8 mouse cellular contexts compared by ENCODE assay signal in the genomic region with DNA sequence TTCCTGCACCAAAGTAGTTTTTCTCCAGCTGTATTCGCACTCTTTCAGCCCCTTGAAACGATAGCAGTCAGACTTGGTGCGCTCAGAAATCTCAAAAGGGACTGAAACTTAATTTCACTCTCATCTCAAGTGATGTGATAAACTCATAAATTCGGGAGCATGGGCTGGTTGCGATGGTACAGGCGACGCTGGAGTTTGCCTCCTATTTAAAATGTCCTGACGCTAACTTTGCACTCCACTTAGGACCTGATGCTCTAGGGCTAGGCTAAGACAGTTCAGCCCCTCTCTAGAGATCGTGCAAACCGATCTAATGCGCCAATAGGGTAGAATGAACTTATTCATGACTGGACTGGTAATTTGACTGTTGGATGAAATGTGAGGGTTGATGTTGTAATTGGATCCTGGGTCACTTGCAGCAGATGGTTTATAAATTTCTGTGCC. TPM values are rescaled to one million over a fixed set of nuclear protein-coding genes. Genes with fewer than 3 reads are reported as not detected.
DNase-seq lines count a peak whose midpoint lies in the region; ATAC-seq and TF ChIP-seq lines count a peak whose summit lies in the region.

No protein-coding gene starts in this region.

- no peak for ATAC-seq in forebrain, embryonic 13.5 days
- ATAC-seq in liver, embryonic 15.5 days (ENCODE audit: insufficient read depth): no peak
- no peak for ATAC-seq in stomach, embryonic 16.5 days (ENCODE audit: insufficient read depth, low FRiP score)

- H3K9ac ChIP-seq in forebrain, embryonic 13.5 days: peak overlapping the region; percentile 99
- peak overlapping the region; percentile 99 for H3K9ac ChIP-seq in liver, embryonic 15.5 days
- H3K9ac ChIP-seq in stomach, embryonic 16.5 days (ENCODE audit: low read length): peak overlapping the region; percentile 100

- WGBS in forebrain, embryonic 13.5 days: 0% methylated on average over 11 of the region's 11 CpGs
- under 1% methylated on average over 11 of the region's 11 CpGs for WGBS in liver, embryonic 15.5 days (ENCODE audit: insufficient replicate concordance)
- WGBS in stomach, embryonic 16.5 days: under 1% methylated on average over 11 of the region's 11 CpGs

- H3K4me3 ChIP-seq in layer of hippocampus, adult 2 months: peak overlapping the region; percentile 75
- peak overlapping the region; percentile 90 for H3K4me3 ChIP-seq in forebrain, embryonic 13.5 days
- H3K4me3 ChIP-seq in liver, embryonic 15.5 days (replicated peaks): peak overlapping the region; percentile 97
- peak overlapping the region; percentile 89 for H3K4me3 ChIP-seq in stomach, embryonic 16.5 days (replicated peaks; ENCODE audit: low read length)

- no peak for TF ChIP-seq CTCF in layer of hippocampus, adult 2 months (conservative IDR thresholded peaks at IDR 0.05)

- H3K4me2 ChIP-seq in forebrain, embryonic 13.5 days: peak overlapping the region; percentile 89
- peak overlapping the region; percentile 99 for H3K4me2 ChIP-seq in liver, embryonic 15.5 days
- peak overlapping the region; percentile 61 for H3K4me2 ChIP-seq in stomach, embryonic 16.5 days (ENCODE audit: low read depth, low read length)

- H3K27me3 ChIP-seq in forebrain, embryonic 13.5 days: no peaks in the 10 kb centered on the region
- no peaks in the 10 kb centered on the region for H3K27me3 ChIP-seq in liver, embryonic 15.5 days
- no peaks in the 10 kb centered on the region for H3K27me3 ChIP-seq in stomach, embryonic 16.5 days (ENCODE audit: control insufficient read depth, insufficient read depth, low read length)

- peak overlapping the region; percentile 100 for H3K27ac ChIP-seq in layer of hippocampus, adult 2 months
- H3K27ac ChIP-seq in forebrain, embryonic 13.5 days: peak overlapping the region; percentile 100
- peak overlapping the region; percentile 100 for H3K27ac ChIP-seq in liver, embryonic 15.5 days (replicated peaks)
- peak overlapping the region; percentile 100 for H3K27ac ChIP-seq in stomach, embryonic 16.5 days (ENCODE audit: low read length)

- H3K36me3 ChIP-seq in forebrain, embryonic 13.5 days (ENCODE audit: poor library complexity, severe bottlenecking): no peaks in the 10 kb centered on the region
- H3K36me3 ChIP-seq in liver, embryonic 15.5 days (replicated peaks): peaks cover 9% of the 10 kb centered on the region; the same call in 1 of the 2 replicates
- no peaks in the 10 kb centered on the region for H3K36me3 ChIP-seq in stomach, embryonic 16.5 days (ENCODE audit: control insufficient read depth, insufficient read depth, low read length)

- no peak for DNase-seq in layer of hippocampus, adult 2 months (ENCODE audit: low spot score in 2 of 2)
- DNase-seq in layer of hippocampus, adult 8-10 months (ENCODE audit: low spot score in 2 of 2): no peak
- peak; percentile 16 for DNase-seq in T-cell, adult 2 months (ENCODE audit: low spot score)
- no peak for DNase-seq in ovary, postnatal 36 days (ENCODE audit: low spot score)
- DNase-seq in left cerebral cortex, adult 8-10 months (ENCODE audit: low spot score in 2 of 2): no peak

- no peaks in the 10 kb centered on the region for H3K9me3 ChIP-seq in forebrain, embryonic 13.5 days (replicated peaks)
- H3K9me3 ChIP-seq in liver, embryonic 15.5 days (replicated peaks): no peaks in the 10 kb centered on the region
- H3K9me3 ChIP-seq in stomach, embryonic 16.5 days (replicated peaks; ENCODE audit: control insufficient read depth, low read length): no peaks in the 10 kb centered on the region

- peaks cover 44% of the 10 kb centered on the region for H3K4me1 ChIP-seq in forebrain, embryonic 13.5 days
- H3K4me1 ChIP-seq in liver, embryonic 15.5 days (replicated peaks): peaks cover 45% of the 10 kb centered on the region
- H3K4me1 ChIP-seq in stomach, embryonic 16.5 days (ENCODE audit: control insufficient read depth, insufficient read depth, low read length): peaks cover 24% of the 10 kb centered on the region

RNA-seq across cellular contexts. Expression of a gene that starts 0.4 kb away (rescaled TPM):
- total RNA-seq in layer of hippocampus, adult 2 months (2021): not detected
- under 1 TPM in 1 of 4 experiments, not detected in 3; 0.79 TPM for total RNA-seq in layer of hippocampus, adult 8-10 months (2022)
- polyA plus RNA-seq in forebrain, embryonic 13.5 days (2015; fragmentation: Nextera tagmentation; extraction: Ambion mirVana): 0.62 and 0.88 TPM in 2 replicates
- 0.18 TPM in 1 of 2 replicates, not detected in the other for polyA plus RNA-seq in liver, embryonic 15.5 days (2015; fragmentation: Nextera tagmentation; extraction: Ambion mirVana)
- 0.81 and 0.99 TPM in 2 replicates for polyA plus RNA-seq in stomach, embryonic 16.5 days (2015; fragmentation: Nextera tagmentation; extraction: Ambion mirVana)
- total RNA-seq in left cerebral cortex, adult 8-10 months (2022): not detected

RNA-seq across cellular contexts. Expression of a gene that starts 1.3 kb away (rescaled TPM):
- total RNA-seq in layer of hippocampus, adult 2 months (2021): 10 to 100 TPM; 70.4 to 82.6 TPM
- 10 to 100 TPM; 67.5 to 77.9 (median 71.5) TPM for total RNA-seq in layer of hippocampus, adult 8-10 months (2022)
- 165 and 173 TPM in 2 replicates for polyA plus RNA-seq in forebrain, embryonic 13.5 days (2015; fragmentation: Nextera tagmentation; extraction: Ambion mirVana)
- polyA plus RNA-seq in liver, embryonic 15.5 days (2015; fragmentation: Nextera tagmentation; extraction: Ambion mirVana): 62.0 and 63.5 TPM in 2 replicates
- 76.0 and 76.1 TPM in 2 replicates for polyA plus RNA-seq in stomach, embryonic 16.5 days (2015; fragmentation: Nextera tagmentation; extraction: Ambion mirVana)
- 10 to 100 TPM; 65.3 to 80.8 (median 68.8) TPM for total RNA-seq in left cerebral cortex, adult 8-10 months (2022)

RNA-seq across cellular contexts. Expression of a gene that starts 32.6 kb away (rescaled TPM):
- total RNA-seq in layer of hippocampus, adult 2 months (2021): 10 to 100 TPM; 88.7 to 94.8 TPM
- 10 to 100 TPM; 75.4 to 83.7 (median 81.8) TPM for total RNA-seq in layer of hippocampus, adult 8-10 months (2022)
- 17.6 and 20.6 TPM in 2 replicates for polyA plus RNA-seq in forebrain, embryonic 13.5 days (2015; fragmentation: Nextera tagmentation; extraction: Ambion mirVana)
- 7.1 and 7.2 TPM in 2 replicates for polyA plus RNA-seq in liver, embryonic 15.5 days (2015; fragmentation: Nextera tagmentation; extraction: Ambion mirVana)
- 21.9 and 23.3 TPM in 2 replicates for polyA plus RNA-seq in stomach, embryonic 16.5 days (2015; fragmentation: Nextera tagmentation; extraction: Ambion mirVana)
- total RNA-seq in left cerebral cortex, adult 8-10 months (2022): 10 to 100 TPM; 65.5 to 70.5 (median 67.3) TPM

RNA-seq across cellular contexts. Expression of a gene that starts 48.5 kb away (rescaled TPM):
- total RNA-seq in layer of hippocampus, adult 2 months (2021): 10 to 100 TPM; 71.1 to 76.9 TPM
- 10 to 100 TPM; 61.2 to 71.3 (median 68.4) TPM for total RNA-seq in layer of hippocampus, adult 8-10 months (2022)
- polyA plus RNA-seq in forebrain, embryonic 13.5 days (2015; fragmentation: Nextera tagmentation; extraction: Ambion mirVana): 5.9 and 6.4 TPM in 2 replicates
- polyA plus RNA-seq in liver, embryonic 15.5 days (2015; fragmentation: Nextera tagmentation; extraction: Ambion mirVana): 0.35 and 0.74 TPM in 2 replicates
- 0.55 and 0.74 TPM in 2 replicates for polyA plus RNA-seq in stomach, embryonic 16.5 days (2015; fragmentation: Nextera tagmentation; extraction: Ambion mirVana)
- total RNA-seq in left cerebral cortex, adult 8-10 months (2022): 10 to 100 TPM; 57.2 to 62.8 (median 58.3) TPM
